Mouse (Mus musculus) left cerebral cortex, adult 18-20 months (tissue): ENCODE results near the gene Cdh24. TPM values are rescaled to one million over a fixed set of nuclear protein-coding genes. Genes with fewer than 3 reads are reported as not detected.
"Not testable (repeated sequence)": the region's sequence is repeated elsewhere in the genome, so short reads cannot be mapped to it uniquely, and the experiment has no call there.

Experiments
- DNase-seq, 2 experiments: peaks; one replicate each; pipeline ENCODE4 v3.0.0; 2021 to 2022; ENCODE audit warnings: low spot score in 2 of 2, mixed read lengths in 1 of 2
- total RNA-seq, 2 experiments: library from RNA; stranded (reverse); gene quantifications; 2 replicates each; pipeline ENCODE4 v1.2.3; 2021

The Cdh24 gene
- total RNA-seq, 2 experiments from 2014 or later: 8.4 to 9.2 TPM

GRCm38 (mm10) chr14:54644294-54644693 is 3.1 kb upstream of the Cdh24 start:
- no peak for DNase-seq

GRCm38 (mm10) chr14:54643011-54643410 is 1.8 kb upstream of the Cdh24 start:
- DNase-seq: no peak

- DNase-seq: no peak
Observed at GRCm38 (mm10) chr14:54642224-54642944, 1.2 kb upstream of the Cdh24 start.

GRCm38 (mm10) chr14:54640946-54641304 is 239 bp downstream of the Cdh24 start, which contains the start of gene Gm17606:
Gm17606 (plus strand) TSS chr14:54640952.
- no peak for DNase-seq

- no peak for DNase-seq
Observed at GRCm38 (mm10) chr14:54640121-54640520, 1.0 kb downstream of the Cdh24 start.

GRCm38 (mm10) chr14:54638210-54638609 is 3.0 kb downstream of the Cdh24 start:
- DNase-seq: no peak

GRCm38 (mm10) chr14:54636954-54637353 is 4.2 kb downstream of the Cdh24 start:
- peak in 1 of 2 experiments; percentile 56 for DNase-seq

GRCm38 (mm10) chr14:54634182-54634581 is 7.0 kb downstream of the Cdh24 start:
- DNase-seq: no peak

- no peak for DNase-seq
Observed at GRCm38 (mm10) chr14:54632252-54632651, 8.9 kb downstream of the Cdh24 start.

GRCm38 (mm10) chr14:54631240-54631599 is 9.9 kb downstream of the Cdh24 start:
- DNase-seq: no peak

- no peak for DNase-seq
Observed at GRCm38 (mm10) chr14:54630583-54631239, 10.5 kb downstream of the Cdh24 start.

GRCm38 (mm10) chr14:54629797-54630196 is 11.4 kb downstream of the Cdh24 start:
- DNase-seq: no peak

GRCm38 (mm10) chr14:54628103-54628502 is 13.1 kb downstream of the Cdh24 start:
- DNase-seq: no peak

- DNase-seq: no peak
Observed at GRCm38 (mm10) chr14:54624976-54625375, 16.2 kb downstream of the Cdh24 start.

- DNase-seq: no peak
Observed at GRCm38 (mm10) chr14:54623334-54623733, 17.8 kb downstream of the Cdh24 start.

- DNase-seq: no peak
Observed at GRCm38 (mm10) chr14:54621133-54621532, 20.0 kb downstream of the Cdh24 start, which contains the start of gene Psmb11. Psmb11 (plus strand) TSS chr14:54621433.

GRCm38 (mm10) chr14:54617897-54618365 is 23.2 kb downstream of the Cdh24 start, which contains the start of gene Psmb5:
Psmb5 (minus strand) TSS chr14:54618022.
- DNase-seq: peak; percentile 81 to 89

GRCm38 (mm10) chr14:54617152-54617896 is 23.8 kb downstream of the Cdh24 start:
- DNase-seq: no peak

- no peak for DNase-seq
Observed at GRCm38 (mm10) chr14:54616226-54616825, 24.8 kb downstream of the Cdh24 start.

- DNase-seq: not testable (repeated sequence)
Observed at GRCm38 (mm10) chr14:54614130-54614529, 27.0 kb downstream of the Cdh24 start.

- DNase-seq: peak; percentile 34 to 72
Observed at GRCm38 (mm10) chr14:54610648-54611047, 30.5 kb downstream of the Cdh24 start.
